8 mouse cellular contexts compared by ENCODE assay signal in genomic region chr12:86433371-86433821, GRCm38 (mm10).
DNase-seq lines count a peak whose midpoint lies in the region; ATAC-seq lines count a peak whose summit lies in the region.

No protein-coding gene starts in this region.

- peak; percentile 77 for DNase-seq in NIH3T3 (ENCODE audit: low read depth)
- DNase-seq in cerebellum, adult 8-10 months = peak; percentile 73
- DNase-seq in layer of hippocampus, adult 9-11 months = peak; percentile 67
- peak; percentile 91 for DNase-seq in retina, embryonic 14.5 days (ENCODE audit: low spot score)
- no peak for DNase-seq in B cell, adult 2 months

- H3K9me3 ChIP-seq in hindbrain, embryonic 12.5 days (replicated peaks) = no peaks in the 10 kb centered on the region
- H3K9me3 ChIP-seq in lung, embryonic 16.5 days (ENCODE audit: control insufficient read depth, low read length) = no peaks in the 10 kb centered on the region

- no peaks in the 10 kb centered on the region for H3K36me3 ChIP-seq in hindbrain, embryonic 12.5 days
- H3K36me3 ChIP-seq in lung, embryonic 16.5 days (ENCODE audit: control insufficient read depth, insufficient read depth, low read length) = no peaks in the 10 kb centered on the region

- peak overlapping the region; percentile 47 for H3K4me2 ChIP-seq in hindbrain, embryonic 12.5 days (replicated peaks)
- peak overlapping the region; percentile 40; the same call in 1 of the 2 replicates for H3K4me2 ChIP-seq in lung, embryonic 16.5 days (ENCODE audit: low read depth, low read length)

- peak; percentile 96 for ATAC-seq in frontal cortex, adult (ENCODE audit: low TSS enrichment)
- peak; percentile 80 for ATAC-seq in hindbrain, embryonic 12.5 days (ENCODE audit: low FRiP score)
- peak; percentile 52; the same call in 1 of the 2 replicates for ATAC-seq in lung, embryonic 16.5 days (ENCODE audit: low read depth)

- peak overlapping the region; percentile 35 for H3K9ac ChIP-seq in hindbrain, embryonic 12.5 days
- H3K9ac ChIP-seq in lung, embryonic 16.5 days (ENCODE audit: low read length) = no peak overlapping the region

- H3K27ac ChIP-seq in hindbrain, embryonic 12.5 days = no peak overlapping the region
- no peak overlapping the region for H3K27ac ChIP-seq in lung, embryonic 16.5 days (ENCODE audit: low read length)

- peaks cover 3% of the 10 kb centered on the region; the same call in 1 of the 2 replicates for H3K4me1 ChIP-seq in hindbrain, embryonic 12.5 days
- H3K4me1 ChIP-seq in lung, embryonic 16.5 days (replicated peaks; ENCODE audit: control insufficient read depth, insufficient read depth, low read length) = no peaks in the 10 kb centered on the region

- 3% methylated on average over 7 of the region's 13 CpGs for WGBS in hindbrain, embryonic 12.5 days
- WGBS in lung, embryonic 16.5 days = 2% methylated on average over 6 of the region's 13 CpGs

- 0 out of 2 replicates have a peak, but pooled peaks cover 3% of the 10 kb centered on the region for H3K27me3 ChIP-seq in hindbrain, embryonic 12.5 days
- H3K27me3 ChIP-seq in lung, embryonic 16.5 days (ENCODE audit: control insufficient read depth, insufficient read depth, low read depth, low read length) = no peaks in the 10 kb centered on the region

- H3K4me3 ChIP-seq in hindbrain, embryonic 12.5 days = 0 out of 2 replicates have a peak overlapping the region, but pooled peaks have one; percentile 23
- no peak overlapping the region for H3K4me3 ChIP-seq in lung, embryonic 16.5 days (ENCODE audit: low read length)

Comparison
In these comparisons a context has a peak if more than half of its experiments do, and no peak if none do; other contexts are left out.
1. DNase-seq: peak in NIH3T3 (single experiment), cerebellum, adult 8-10 months (single experiment), layer of hippocampus, adult 9-11 months (single experiment) and retina, embryonic 14.5 days (single experiment); none in B cell, adult 2 months (0 of 2).
2. Peak in every context shown above with its lines, with median percentiles within 50 percentile points of each other: ATAC-seq.